Mouse (Mus musculus) limb, embryonic 15.5 days (tissue): ENCODE data around the gene Ttc39d. TPM values are rescaled to one million over a fixed set of nuclear protein-coding genes. Genes with fewer than 3 reads are reported as not detected.
A peak's percentile ranks its signal among the peaks of the same experiment; 100 is the strongest.
"Not testable (repeated sequence)": the region's sequence is repeated elsewhere in the genome, so short reads cannot be mapped to it uniquely, and the experiment has no call there.

Source experiments
- ATAC-seq: fragments of 200-750 bp; cut with Nextera tagmentation; 2 replicates; pipeline ENCODE4 v1.8.0; 2017; ENCODE audit warnings: low read depth, moderate TSS enrichment; ENCODE audit not compliant: insufficient number of reproducible peaks, low FRiP score, low TSS enrichment
- H3K27ac ChIP-seq: fragments of 300-500 bp; sonication (generic); 2 replicates; pipeline ENCODE4 v1.5.1; 2015; ENCODE audit warnings: moderate library complexity, mild to moderate bottlenecking, inconsistent platforms
- H3K27me3 ChIP-seq: fragments of 300-500 bp; sonication (generic); 2 replicates; pipeline ENCODE4 v1.6.1; 2015; ENCODE audit warnings: inconsistent platforms
- H3K36me3 ChIP-seq: fragments of 300-500 bp; sonication (generic); 2 replicates; pipeline ENCODE4 v1.6.1; 2015; ENCODE audit warnings: inconsistent platforms
- H3K4me1 ChIP-seq: fragments of 300-500 bp; sonication (generic); 2 replicates; pipeline ENCODE4 v1.6.1; 2015; ENCODE audit warnings: inconsistent platforms
- H3K4me2 ChIP-seq: fragments of 300-500 bp; sonication (generic); 2 replicates; pipeline ENCODE4 v1.6.1; 2015; ENCODE audit warnings: mild to moderate bottlenecking, inconsistent platforms
- H3K4me3 ChIP-seq: fragments of 300-500 bp; sonication (generic); 2 replicates; pipeline ENCODE4 v1.5.1; 2015; ENCODE audit warnings: mild to moderate bottlenecking, inconsistent platforms
- H3K9ac ChIP-seq: fragments of 300-500 bp; sonication (generic); 2 replicates; pipeline ENCODE4 v1.6.1; 2015; ENCODE audit warnings: inconsistent platforms
- H3K9me3 ChIP-seq: fragments of 300-500 bp; sonication (generic); 2 replicates; pipeline ENCODE4 v1.6.1; 2016; ENCODE audit warnings: inconsistent platforms
- WGBS: fragments of 180-500 bp; shearing (Covaris S2); methylation state at CpG from one replicate; pipeline ENCODE4 v1.1.7; 2015; 5-methylcytosine and 5-hydroxymethylcytosine counted together
- polyA plus RNA-seq: library from polyadenylated mRNA; unstranded; fragments of >200 nt; fragmentation: Nextera tagmentation; extraction: Ambion mirVana; gene quantifications from 2 replicates; pipeline ENCODE4 v1.2.1, GENCODE M21; 2015

Ttc39d gene
- polyA plus RNA-seq, 1 experiment from 2014 or later: 0.05 TPM

DNA sequence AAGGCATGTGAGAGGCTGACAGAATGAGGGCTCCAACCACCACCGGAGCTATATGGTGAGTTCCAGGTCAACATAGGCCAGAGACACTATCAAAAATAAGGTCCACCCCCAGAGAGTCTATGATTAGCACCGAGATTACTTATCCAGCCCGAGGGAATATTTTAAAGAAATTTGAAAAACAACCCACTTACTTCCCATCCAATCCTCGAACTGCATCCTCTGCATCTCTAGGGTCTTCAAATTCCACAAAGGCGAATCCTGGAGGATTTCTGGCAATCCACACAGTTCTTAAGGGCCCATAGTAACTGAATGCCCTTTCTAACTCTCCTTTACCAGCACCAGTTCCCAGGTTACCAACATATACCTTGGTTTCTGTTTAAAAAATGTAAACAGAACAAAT, 1.6 kb upstream of the Ttc39d start:
- Histone ChIP-seq H3K9me3 (no peaks in the 10 kb centered on the region), H3K9ac (peak overlapping the region; percentile 99), H3K4me2 (peak overlapping the region; percentile 61), H3K27ac (peak overlapping the region; percentile 99; the same call in 1 of the 2 replicates), H3K4me1 (peaks cover 9% of the 10 kb centered on the region), H3K4me3 (peak overlapping the region; percentile 95), H3K27me3 (no peaks in the 10 kb centered on the region), H3K36me3 (peaks cover 31% of the 10 kb centered on the region)
- ATAC-seq: no peak
- WGBS: 19% methylated on average over 5 of the region's 5 CpGs

GRCm38 (mm10) chr17:80206301-80206670, 974 bp upstream of the Ttc39d start:
- peak overlapping the region; percentile 61 for H3K4me2 ChIP-seq

GRCm38 (mm10) chr17:80213998-80214397, 6.7 kb downstream of the Ttc39d start:
- not testable (repeated sequence) for H3K27ac ChIP-seq, H3K36me3 ChIP-seq, H3K9ac ChIP-seq, ATAC-seq, H3K9me3 ChIP-seq, H3K4me3 ChIP-seq, H3K4me1 ChIP-seq, H3K27me3 ChIP-seq, H3K4me2 ChIP-seq
- WGBS: 91% methylated on average over 4 of the region's 4 CpGs

More at GRCm38 (mm10) chr17:80206301-80206670, 974 bp upstream of the Ttc39d start:
- WGBS: under 1% methylated on average over 35 of the region's 36 CpGs
- peaks cover 9% of the 10 kb centered on the region for H3K4me1 ChIP-seq
- peak overlapping the region; percentile 99 for H3K9ac ChIP-seq
- H3K4me3 ChIP-seq: peak overlapping the region; percentile 95
- H3K27me3 ChIP-seq: no peaks in the 10 kb centered on the region
- no peak for ATAC-seq
- H3K27ac ChIP-seq: peak overlapping the region; percentile 99
- H3K9me3 ChIP-seq: no peaks in the 10 kb centered on the region
- H3K36me3 ChIP-seq: peaks cover 28% of the 10 kb centered on the region

DNA sequence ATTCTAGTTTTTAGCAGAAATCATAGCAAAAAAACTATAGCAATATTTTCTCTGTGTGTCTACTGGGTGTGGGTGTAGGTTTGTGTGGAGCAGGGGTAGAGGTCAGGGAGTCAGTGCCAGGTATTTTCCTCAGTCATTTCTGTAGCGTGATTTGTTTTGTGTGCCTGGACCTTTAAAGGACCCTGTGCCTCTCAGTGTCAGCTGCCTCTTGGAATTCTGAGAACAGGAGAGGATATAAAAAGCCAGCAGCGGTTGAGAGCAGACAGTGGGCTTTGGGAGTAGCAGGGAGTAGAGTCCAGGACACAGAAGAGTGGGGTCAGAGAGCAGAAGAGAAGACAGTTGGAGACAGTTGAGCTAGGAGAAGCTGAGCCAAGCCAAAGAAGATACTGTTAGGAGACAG, 12.9 kb downstream of the Ttc39d start:
- Histone ChIP-seq H3K4me3 (no peak overlapping the region), H3K9me3 (no peaks in the 10 kb centered on the region), H3K4me1 (0 out of 2 replicates have a peak, but pooled peaks cover 3% of the 10 kb centered on the region), H3K27ac (no peak overlapping the region), H3K36me3 (no peaks in the 10 kb centered on the region), H3K4me2 (no peak overlapping the region), H3K27me3 (no peaks in the 10 kb centered on the region), H3K9ac (no peak overlapping the region)
- WGBS: 69% methylated on average over 2 of the region's 2 CpGs
- no peak for ATAC-seq

DNA sequence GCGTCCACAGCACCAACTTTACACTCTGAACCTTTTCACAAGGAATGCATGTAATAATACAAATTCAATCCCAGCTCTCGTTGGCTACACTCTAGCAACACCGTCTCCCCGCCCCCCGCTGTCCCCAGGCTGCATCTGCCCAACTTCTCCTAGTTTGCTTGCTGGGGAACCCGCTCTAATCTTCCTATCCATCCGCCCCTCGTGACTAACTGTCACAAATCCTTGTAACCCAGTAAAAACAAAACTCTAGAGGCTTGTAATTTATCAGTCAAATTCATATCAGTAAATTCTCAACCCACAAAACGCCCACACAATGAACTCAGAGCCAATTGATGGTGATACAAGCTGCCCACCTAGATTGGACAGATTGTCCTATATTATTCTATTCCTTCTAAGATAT, 13.9 kb downstream of the Ttc39d start:
- H3K27me3 ChIP-seq: no peaks in the 10 kb centered on the region
- no peaks in the 10 kb centered on the region for H3K36me3 ChIP-seq
- ATAC-seq: no peak
- WGBS: 64% methylated on average over 9 of the region's 9 CpGs
- H3K4me1 ChIP-seq: 0 out of 2 replicates have a peak, but pooled peaks cover 3% of the 10 kb centered on the region
- H3K4me2 ChIP-seq: no peak overlapping the region
- no peak overlapping the region for H3K4me3 ChIP-seq
- H3K9ac ChIP-seq: no peak overlapping the region
- H3K9me3 ChIP-seq: no peaks in the 10 kb centered on the region
- H3K27ac ChIP-seq: no peak overlapping the region

DNA sequence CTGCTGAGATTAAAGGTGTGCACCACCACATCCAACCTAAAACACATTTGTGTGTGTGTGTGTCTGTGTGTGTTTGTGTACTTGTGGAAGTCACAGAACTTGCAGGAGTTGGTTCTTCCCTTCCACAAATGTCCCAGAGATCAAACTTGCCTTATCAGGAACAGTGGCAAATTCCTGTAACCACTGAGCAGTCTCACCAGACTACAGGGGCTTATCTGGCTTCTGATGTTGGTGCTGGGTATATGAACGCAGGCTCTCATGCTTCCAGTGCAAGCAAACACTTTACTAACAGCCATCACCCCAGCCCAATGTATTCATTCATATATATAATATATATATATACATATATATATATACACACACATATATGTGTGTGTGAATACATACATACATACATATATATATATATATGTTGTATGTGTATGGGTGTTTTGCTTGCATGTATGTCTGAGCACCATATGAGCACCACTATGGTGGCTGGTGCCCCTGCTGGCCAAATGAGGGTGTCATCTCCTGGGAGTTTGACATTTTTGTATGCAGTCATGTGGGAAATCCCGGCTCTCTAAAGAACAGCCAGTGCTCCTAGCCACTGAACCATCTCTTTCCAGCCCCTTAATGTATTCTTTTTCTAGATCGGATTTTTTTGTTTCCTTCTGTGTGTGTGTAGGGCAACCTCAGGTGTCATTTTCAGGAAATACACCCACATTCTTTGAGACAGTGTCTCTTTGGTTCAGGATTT, 14.8 kb downstream of the Ttc39d start:
- no peak for ATAC-seq
- H3K4me1 ChIP-seq: peaks cover 3% of the 10 kb centered on the region; the same call in 1 of the 2 replicates
- H3K27ac ChIP-seq: no peak overlapping the region
- H3K36me3 ChIP-seq: no peaks in the 10 kb centered on the region
- H3K9ac ChIP-seq: no peak overlapping the region
- no peaks in the 10 kb centered on the region for H3K9me3 ChIP-seq
- H3K27me3 ChIP-seq: no peaks in the 10 kb centered on the region
- H3K4me2 ChIP-seq: no peak overlapping the region
- no peak overlapping the region for H3K4me3 ChIP-seq
- 82% methylated on average over 3 of the region's 3 CpGs for WGBS

DNA sequence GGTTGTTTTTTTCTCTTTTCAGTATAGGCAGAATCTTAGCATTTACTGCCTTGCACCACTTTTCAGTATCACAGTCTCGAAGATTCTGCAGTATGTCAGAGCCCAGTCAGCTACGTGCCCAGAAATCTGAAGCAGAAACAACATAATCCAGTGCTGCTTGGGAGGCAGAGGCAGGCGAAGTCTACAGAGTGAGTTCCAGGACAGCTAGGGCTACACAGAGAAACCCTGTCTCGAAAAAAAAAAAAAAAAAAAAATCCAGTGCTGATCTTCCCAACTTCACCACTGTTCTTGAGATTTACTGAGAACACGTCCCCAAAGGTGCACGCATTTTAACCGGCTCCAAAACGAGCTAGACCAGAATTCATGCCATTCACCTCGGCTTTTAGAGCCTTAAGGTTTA, 16.6 kb downstream of the Ttc39d start:
- 10% methylated on average over 9 of the region's 9 CpGs for WGBS
- Histone ChIP-seq H3K4me2 (peak overlapping the region; percentile 61), H3K27me3 (no peaks in the 10 kb centered on the region), H3K9me3 (no peaks in the 10 kb centered on the region), H3K4me1 (peaks cover 3% of the 10 kb centered on the region; the same call in 1 of the 2 replicates), H3K4me3 (peak overlapping the region; percentile 60), H3K27ac (peak overlapping the region; percentile 92), H3K9ac (peak overlapping the region; percentile 66), H3K36me3 (no peaks in the 10 kb centered on the region; the same call in 1 of the 2 replicates)
- peak; percentile 50; the same call in 1 of the 2 replicates for ATAC-seq

- WGBS: under 1% methylated on average over 33 of the region's 33 CpGs
- H3K36me3 ChIP-seq: no peaks in the 10 kb centered on the region; the same call in 1 of the 2 replicates
- H3K4me1 ChIP-seq: peaks cover 6% of the 10 kb centered on the region
- no peaks in the 10 kb centered on the region for H3K9me3 ChIP-seq
- peak; percentile 93 for ATAC-seq
- no peaks in the 10 kb centered on the region for H3K27me3 ChIP-seq
- peak within 1 kb of the TSS; percentile 66 for H3K9ac ChIP-seq
- H3K4me3 ChIP-seq: peak within 1 kb of the TSS; percentile 60
- H3K27ac ChIP-seq: peak within 1 kb of the TSS; percentile 92
- peak within 1 kb of the TSS; percentile 61 for H3K4me2 ChIP-seq
These were observed 17.3 kb downstream of the Ttc39d start, which contains the start of gene Gemin6 for GRCm38 (mm10) chr17:80224326-80225116. Gene Gemin6 (plus strand): TSS chr17:80224441.

GRCm38 (mm10) chr17:80225142-80225541, 17.9 kb downstream of the Ttc39d start:
- not testable (repeated sequence) for H3K4me1 ChIP-seq, ATAC-seq, H3K9me3 ChIP-seq, H3K36me3 ChIP-seq, H3K27me3 ChIP-seq
- H3K4me2 ChIP-seq: peak overlapping the region; percentile 61
- peak overlapping the region; percentile 60 for H3K4me3 ChIP-seq
- WGBS: 56% methylated on average over 5 of the region's 5 CpGs
- peak overlapping the region; percentile 92; the same call in 1 of the 2 replicates for H3K27ac ChIP-seq
- H3K9ac ChIP-seq: peak overlapping the region; percentile 66; the same call in 1 of the 2 replicates

- no peak for ATAC-seq
These were observed 22.1 kb downstream of the Ttc39d start for GRCm38 (mm10) chr17:80229396-80229795.

GRCm38 (mm10) chr17:80233844-80234243, 26.6 kb downstream of the Ttc39d start:
- 92% methylated on average over 5 of the region's 5 CpGs for WGBS
- Histone ChIP-seq H3K4me1 (peaks cover 4% of the 10 kb centered on the region), H3K4me3 (no peak overlapping the region), H3K27ac (no peak overlapping the region), H3K27me3 (no peaks in the 10 kb centered on the region), H3K9ac (no peak overlapping the region), H3K36me3 (peaks cover 14% of the 10 kb centered on the region), H3K4me2 (no peak overlapping the region), H3K9me3 (no peaks in the 10 kb centered on the region)
- no peak for ATAC-seq

More at GRCm38 (mm10) chr17:80229396-80229795, 22.1 kb downstream of the Ttc39d start:
- H3K9ac ChIP-seq: no peak overlapping the region
- H3K27ac ChIP-seq: no peak overlapping the region
- H3K4me2 ChIP-seq: no peak overlapping the region
- H3K9me3 ChIP-seq: no peaks in the 10 kb centered on the region
- 79% methylated on average over 2 of the region's 2 CpGs for WGBS
- H3K36me3 ChIP-seq: no peaks in the 10 kb centered on the region; the same call in 1 of the 2 replicates
- no peak overlapping the region for H3K4me3 ChIP-seq
- no peaks in the 10 kb centered on the region for H3K27me3 ChIP-seq
- peaks cover 6% of the 10 kb centered on the region for H3K4me1 ChIP-seq

DNA sequence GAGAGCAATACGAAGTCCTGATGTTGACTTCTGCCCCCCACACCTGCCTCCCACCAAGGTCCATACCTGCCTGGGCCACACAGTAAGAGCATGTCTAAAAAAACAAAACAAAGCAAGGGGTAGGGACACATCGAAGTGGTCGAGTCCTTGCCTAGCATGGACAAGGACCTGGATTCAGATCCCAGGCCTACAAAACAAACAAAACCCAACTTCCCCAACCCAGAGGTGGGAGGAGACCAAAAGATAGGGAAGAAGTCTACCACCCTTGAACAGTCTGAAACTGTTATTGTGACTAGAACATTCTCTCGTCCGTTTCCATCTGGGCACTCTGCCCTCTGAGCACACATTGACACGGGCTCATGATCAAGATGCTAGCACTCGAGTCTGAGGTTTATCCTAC, 27.1 kb downstream of the Ttc39d start:
- Histone ChIP-seq H3K36me3 (peaks cover 19% of the 10 kb centered on the region), H3K9me3 (no peaks in the 10 kb centered on the region), H3K4me3 (no peak overlapping the region), H3K27ac (no peak overlapping the region), H3K4me2 (no peak overlapping the region), H3K4me1 (peaks cover 1% of the 10 kb centered on the region), H3K9ac (no peak overlapping the region), H3K27me3 (no peaks in the 10 kb centered on the region)
- ATAC-seq: no peak
- 83% methylated on average over 7 of the region's 7 CpGs for WGBS
